Mouse (Mus musculus): ENCODE measurements around the gene Col9a3. TPM values are rescaled to one million over a fixed set of nuclear protein-coding genes. Genes with fewer than 3 reads are reported as not detected.

Col9a3 gene
- polyA plus RNA-seq, 1 experiment = 2.3 TPM

DNA sequence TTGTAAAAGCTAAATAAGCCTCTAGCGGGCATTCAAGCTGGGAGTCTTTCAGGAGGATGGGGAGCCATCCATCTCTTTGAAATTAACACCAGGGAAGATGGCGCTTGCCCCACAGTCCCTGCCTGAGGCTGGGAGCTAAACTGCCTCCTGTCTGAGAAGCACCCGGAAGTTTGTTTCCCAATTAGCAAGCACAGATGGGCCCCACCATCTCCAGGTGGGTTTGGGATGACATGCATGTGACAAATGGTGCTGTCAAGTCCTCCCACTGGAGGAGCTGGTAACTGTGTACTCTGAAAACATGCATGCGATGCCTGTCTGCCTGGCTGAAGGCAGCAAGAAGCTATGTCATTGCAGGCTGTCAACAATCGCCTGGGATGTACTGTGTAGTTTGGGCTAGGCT is 33.7 kb upstream of the Col9a3 start:
- Histone ChIP-seq H3K4me3 (ENCODE audit: extremely low read depth, insufficient read depth, insufficient read length) (no peak overlapping the region), H3K27ac (ENCODE audit: insufficient read depth, low read length) (no peak overlapping the region)
- WGBS = 73% methylated on average over 5 of the region's 5 CpGs

GRCm38 (mm10) chr2:180566240-180566913 is 31.2 kb upstream of the Col9a3 start:
- TF ChIP-seq CTCF (IDR thresholded peaks at IDR 0.05; ENCODE audit: extremely low read depth, insufficient read depth, insufficient read length, insufficient replicate concordance) = peak; percentile 74; the same call in 1 of the 2 replicates
- no peak for TF ChIP-seq POLR2A (IDR thresholded peaks at IDR 0.05; ENCODE audit: low read depth, low read length)
- DNase-seq (ENCODE audit: low read depth in 1 of 2, low spot score in 2 of 2) = peak; percentile 45 to 51
- Histone ChIP-seq H3K27ac (ENCODE audit: insufficient read depth, low read length) (no peak overlapping the region), H3K27me3 (ENCODE audit: control insufficient read depth, insufficient read depth, low read length) (0 out of 2 replicates have a peak, but pooled peaks cover under 1% of the 10 kb centered on the region), H3K4me1 (ENCODE audit: control insufficient read depth, insufficient read depth, insufficient read length) (no peaks in the 10 kb centered on the region), H3K36me3 (ENCODE audit: control insufficient read depth, insufficient read depth, low read length) (no peaks in the 10 kb centered on the region), H3K4me3 (ENCODE audit: extremely low read depth, insufficient read depth, insufficient read length) (no peak overlapping the region)
- 36% methylated on average over 13 of the region's 13 CpGs for WGBS

More for the DNA sequence above, 33.7 kb upstream of the Col9a3 start:
- no peaks in the 10 kb centered on the region for H3K27me3 ChIP-seq (ENCODE audit: control insufficient read depth, insufficient read depth, low read length)
- no peaks in the 10 kb centered on the region for H3K4me1 ChIP-seq (ENCODE audit: control insufficient read depth, insufficient read depth, insufficient read length)
- no peaks in the 10 kb centered on the region for H3K36me3 ChIP-seq (ENCODE audit: control insufficient read depth, insufficient read depth, low read length)
- no peak for TF ChIP-seq CTCF (IDR thresholded peaks at IDR 0.05; ENCODE audit: extremely low read depth, insufficient read depth, insufficient read length, insufficient replicate concordance)
- no peak for TF ChIP-seq POLR2A (IDR thresholded peaks at IDR 0.05; ENCODE audit: low read depth, low read length)
- DNase-seq (ENCODE audit: low read depth in 1 of 2, low spot score in 2 of 2) = no peak

- Histone ChIP-seq H3K4me3 (ENCODE audit: extremely low read depth, insufficient read depth, insufficient read length) (no peak overlapping the region), H3K36me3 (ENCODE audit: control insufficient read depth, insufficient read depth, low read length) (no peaks in the 10 kb centered on the region), H3K27me3 (ENCODE audit: control insufficient read depth, insufficient read depth, low read length) (0 out of 2 replicates have a peak, but pooled peaks cover 2% of the 10 kb centered on the region), H3K27ac (ENCODE audit: insufficient read depth, low read length) (no peak overlapping the region), H3K4me1 (ENCODE audit: control insufficient read depth, insufficient read depth, insufficient read length) (no peaks in the 10 kb centered on the region)
- 30% methylated on average over 3 of the region's 3 CpGs for WGBS
- no peak for DNase-seq (ENCODE audit: low read depth in 1 of 2, low spot score in 2 of 2)
- no peak for TF ChIP-seq POLR2A (IDR thresholded peaks at IDR 0.05; ENCODE audit: low read depth, low read length)
- no peak for TF ChIP-seq CTCF (IDR thresholded peaks at IDR 0.05; ENCODE audit: extremely low read depth, insufficient read depth, insufficient read length, insufficient replicate concordance)
Measured at GRCm38 (mm10) chr2:180569028-180569643, 28.5 kb upstream of the Col9a3 start.

DNA sequence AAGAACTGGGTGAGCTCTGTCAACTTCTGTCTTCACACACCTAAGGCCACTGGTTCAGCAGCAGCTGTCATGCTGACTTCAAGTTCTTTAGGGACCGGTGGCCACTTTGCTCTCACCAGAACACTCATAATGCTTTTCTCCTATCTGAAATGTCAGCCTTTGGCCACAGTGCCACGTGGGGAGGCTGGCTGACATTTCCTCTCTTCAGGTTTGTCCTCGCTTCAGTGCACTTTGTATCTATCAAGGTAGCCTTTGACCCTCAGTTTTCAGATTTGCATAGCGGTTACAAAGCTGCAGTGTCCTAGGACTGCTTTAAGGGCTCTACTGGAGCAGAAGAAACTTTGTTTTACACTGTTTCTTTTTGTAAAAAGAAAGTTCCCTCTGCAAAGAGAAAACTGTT is 21.1 kb upstream of the Col9a3 start:
- DNase-seq (ENCODE audit: low read depth in 1 of 2, low spot score in 2 of 2) = no peak
- Histone ChIP-seq H3K4me3 (ENCODE audit: extremely low read depth, insufficient read depth, insufficient read length) (no peak overlapping the region), H3K36me3 (ENCODE audit: control insufficient read depth, insufficient read depth, low read length) (no peaks in the 10 kb centered on the region), H3K27ac (ENCODE audit: insufficient read depth, low read length) (no peak overlapping the region), H3K4me1 (ENCODE audit: control insufficient read depth, insufficient read depth, insufficient read length) (no peaks in the 10 kb centered on the region), H3K27me3 (ENCODE audit: control insufficient read depth, insufficient read depth, low read length) (0 out of 2 replicates have a peak, but pooled peaks cover under 1% of the 10 kb centered on the region)
- 49% methylated on average over 4 of the region's 4 CpGs for WGBS
- no peak for TF ChIP-seq POLR2A (IDR thresholded peaks at IDR 0.05; ENCODE audit: low read depth, low read length)
- TF ChIP-seq CTCF (IDR thresholded peaks at IDR 0.05; ENCODE audit: extremely low read depth, insufficient read depth, insufficient read length, insufficient replicate concordance) = no peak

DNA sequence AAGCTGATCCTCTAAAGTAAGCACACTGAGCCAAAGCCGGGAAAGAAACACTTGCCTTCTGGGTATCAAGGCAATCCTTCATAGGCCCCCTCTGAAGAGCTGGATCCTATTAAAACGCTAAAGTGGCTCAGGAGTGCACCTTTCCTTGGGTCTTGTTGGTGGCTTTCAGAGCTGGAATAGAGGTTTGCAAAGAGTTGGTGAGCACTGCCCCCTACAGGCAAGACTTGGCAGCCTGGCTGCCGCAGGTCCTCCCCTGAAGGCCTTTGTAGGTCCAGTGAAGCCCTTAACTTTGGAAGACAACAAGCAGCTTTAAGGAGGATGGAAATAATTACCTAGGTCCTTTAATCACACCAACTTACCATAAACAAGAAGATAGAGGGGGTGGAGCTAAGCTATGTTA is 18.9 kb upstream of the Col9a3 start:
- Histone ChIP-seq H3K27ac (ENCODE audit: insufficient read depth, low read length) (no peak overlapping the region), H3K36me3 (ENCODE audit: control insufficient read depth, insufficient read depth, low read length) (no peaks in the 10 kb centered on the region), H3K27me3 (ENCODE audit: control insufficient read depth, insufficient read depth, low read length) (no peaks in the 10 kb centered on the region), H3K4me3 (ENCODE audit: extremely low read depth, insufficient read depth, insufficient read length) (no peak overlapping the region), H3K4me1 (ENCODE audit: control insufficient read depth, insufficient read depth, insufficient read length) (peaks cover 6% of the 10 kb centered on the region; the same call in 1 of the 2 replicates)
- WGBS = 9% methylated on average over 3 of the region's 3 CpGs
- DNase-seq (ENCODE audit: low read depth in 1 of 2, low spot score in 2 of 2) = peak in 1 of 2 experiments; percentile 66
- no peak for TF ChIP-seq POLR2A (IDR thresholded peaks at IDR 0.05; ENCODE audit: low read depth, low read length)
- peak; percentile 95 for TF ChIP-seq CTCF (IDR thresholded peaks at IDR 0.05; ENCODE audit: extremely low read depth, insufficient read depth, insufficient read length, insufficient replicate concordance)

- Histone ChIP-seq H3K4me3 (ENCODE audit: extremely low read depth, insufficient read depth, insufficient read length) (no peak within 1 kb of the TSS), H3K36me3 (ENCODE audit: control insufficient read depth, insufficient read depth, low read length) (peaks cover 8% of the 10 kb centered on the region), H3K27ac (ENCODE audit: insufficient read depth, low read length) (no peak within 1 kb of the TSS), H3K4me1 (ENCODE audit: control insufficient read depth, insufficient read depth, insufficient read length) (peaks cover 7% of the 10 kb centered on the region; the same call in 1 of the 2 replicates), H3K27me3 (ENCODE audit: control insufficient read depth, insufficient read depth, low read length) (no peaks in the 10 kb centered on the region)
- TF ChIP-seq CTCF (IDR thresholded peaks at IDR 0.05; ENCODE audit: extremely low read depth, insufficient read depth, insufficient read length, insufficient replicate concordance) (no peak), POLR2A (IDR thresholded peaks at IDR 0.05; ENCODE audit: low read depth, low read length) (no peak)
- 85% methylated on average over 3 of the region's 3 CpGs for WGBS
- no peak for DNase-seq (ENCODE audit: low read depth in 1 of 2, low spot score in 2 of 2)
Measured at GRCm38 (mm10) chr2:180581002-180581401, 16.6 kb upstream of the Col9a3 start, which contains the start of gene Mrgbp. Mrgbp (plus strand) TSS chr2:180581304.

All from spleen, adult 2 months (tissue).